Mouse (Mus musculus) thymus, adult 2 months (tissue): Measurements from ENCODE around the gene Fam240b.

Experiments used
- CTCF ChIP-seq: fragments of 200-500 bp; IDR thresholded peaks from 2 replicates; pipeline ENCODE4 v1.5.1; 2012; ENCODE audit warnings: mild to moderate bottlenecking, control low read depth, low read length, moderate library complexity, borderline replicate concordance; ENCODE audit not compliant: control insufficient read depth, poor library complexity, insufficient read depth; ENCODE audit errors: extremely low read depth
- POLR2A ChIP-seq: fragments of 200-500 bp; IDR thresholded peaks from 2 replicates; pipeline ENCODE4 v1.6.1; 2012; ENCODE audit warnings: mild to moderate bottlenecking, low read length, control low read depth, moderate library complexity; ENCODE audit not compliant: control insufficient read depth, poor library complexity, insufficient read depth; ENCODE audit errors: extremely low read depth

GRCm38 (mm10) chr13:64437801-64438200, 59.8 kb downstream of the Fam240b start:
- TF ChIP-seq CTCF (no peak), POLR2A (no peak)
